Mouse (Mus musculus): ENCODE measurements at regions not wholly inside any gene's neighbourhood (a gene's known extent, or its start where the extent isn't known, plus 50 kb on each side); places are given as distances from the start of the nearest gene placed in this dataset.

DNA sequence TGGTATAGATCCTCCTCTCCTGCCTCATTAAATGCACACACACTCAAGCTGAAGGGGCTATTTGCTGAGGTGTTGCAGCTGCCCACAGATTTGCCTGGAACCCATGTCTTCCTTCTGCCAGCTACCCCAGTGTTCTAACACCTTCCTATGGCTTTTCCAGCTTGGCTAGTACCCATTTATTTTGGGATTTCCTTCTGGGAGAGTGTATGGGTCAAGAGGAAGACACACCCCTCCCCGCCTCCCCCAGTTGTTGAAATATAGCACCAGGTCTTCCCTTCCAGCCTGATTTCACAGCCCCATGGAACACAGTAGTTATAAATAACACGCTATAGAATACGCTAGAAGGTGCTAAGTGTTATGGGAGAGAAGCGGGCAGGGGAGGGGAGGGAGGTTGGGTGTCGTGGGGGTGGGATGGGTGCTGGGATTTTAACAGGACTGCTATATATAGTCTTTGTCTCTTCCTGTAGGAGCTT is 57.4 kb downstream of the Gm26897 start:
- H3K4me1 ChIP-seq (ENCODE audit: control insufficient read depth in 1 of 2, insufficient read depth in 2 of 2), result no peaks in the 10 kb centered on the region
- dilution Hi-C loops (cut with MboI; ENCODE audit: extremely low pct_ligation_motif_present, extremely low pct_unique_long_range_greater_than_20kb, low sequenced_read_pairs) (no loop called here), in situ Hi-C loops (cut with MboI; ENCODE audit: low pct_ligation_motif_present, low pct_unique_long_range_greater_than_20kb, low sequenced_read_pairs) (no loop called here)
- DNase-seq (ENCODE audit: extremely low read depth), result no peak
- H3K36me3 ChIP-seq (replicated peaks in 1 of 2; ENCODE audit: control insufficient read depth in 1 of 2, insufficient read depth in 1 of 2, low read length in 1 of 2), result no peaks in the 10 kb centered on the region
- no peak overlapping the region for H3K4me3 ChIP-seq (replicated peaks in 1 of 3; ENCODE audit: low read depth in 2 of 3, low read length in 2 of 3, poor library complexity in 1 of 3)
- H3K27me3 ChIP-seq (replicated peaks), result no peaks in the 10 kb centered on the region
- no peak overlapping the region for H3K27ac ChIP-seq (ENCODE audit: insufficient read depth, low read depth)
- no peak overlapping the region for H3K9ac ChIP-seq (ENCODE audit: insufficient read depth, low read depth)
- TF ChIP-seq ZC3H11A (IDR thresholded peaks at IDR 0.05; ENCODE audit: low read depth, low read length) (no peak), SMC3 (IDR thresholded peaks at IDR 0.05; ENCODE audit: low read depth, low read length) (no peak), MAFK (IDR thresholded peaks at IDR 0.05; ENCODE audit: insufficient replicate concordance, low read length) (no peak), CHD1 (IDR thresholded peaks at IDR 0.05; ENCODE audit: low read depth, low read length) (no peak), ZMIZ1 (IDR thresholded peaks at IDR 0.05; ENCODE audit: low read depth, low read length) (no peak), ZNF384 (IDR thresholded peaks at IDR 0.05; ENCODE audit: low read depth, low read length) (no peak), RCOR1 (conservative IDR thresholded peaks at IDR 0.05; ENCODE audit: low read depth, low read length) (no peak), USF1 (IDR thresholded peaks at IDR 0.05; ENCODE audit: low read depth, low read length) (no peak), MEF2A (IDR thresholded peaks at IDR 0.05; ENCODE audit: borderline replicate concordance, low read depth, low read length) (no peak), NRF1 (IDR thresholded peaks at IDR 0.05; ENCODE audit: low read depth, low read length) (no peak), KAT2A (IDR thresholded peaks at IDR 0.05; ENCODE audit: insufficient replicate concordance, low read length) (no peak), SIN3A (IDR thresholded peaks at IDR 0.05; ENCODE audit: low read length) (no peak), POLR2A (IDR thresholded peaks at IDR 0.05; ENCODE audit: low read depth, low read length) (no peak), HCFC1 (IDR thresholded peaks at IDR 0.05; ENCODE audit: low read depth, low read length) (no peak), PAX5 (IDR thresholded peaks at IDR 0.05; ENCODE audit: low read length) (no peak), RAD21 (IDR thresholded peaks at IDR 0.05; ENCODE audit: low read depth, low read length) (no peak), EP300 (IDR thresholded peaks at IDR 0.05; ENCODE audit: low read length) (no peak), TBP (conservative IDR thresholded peaks at IDR 0.05; ENCODE audit: low read depth, low read length) (no peak), E2F4 (IDR thresholded peaks at IDR 0.05; ENCODE audit: insufficient replicate concordance, low read depth, low read length) (no peak)
- no peaks in the 10 kb centered on the region for H3K79me2 ChIP-seq (replicated peaks; ENCODE audit: control insufficient read depth, extremely low read depth, insufficient read depth, poor library complexity, severe bottlenecking)
- no peak overlapping the region for H3K4me2 ChIP-seq (ENCODE audit: insufficient read depth, low read depth, poor library complexity, severe bottlenecking)
- peaks cover 93% of the 10 kb centered on the region for H3K9me3 ChIP-seq (replicated peaks; ENCODE audit: low read length)

DNA sequence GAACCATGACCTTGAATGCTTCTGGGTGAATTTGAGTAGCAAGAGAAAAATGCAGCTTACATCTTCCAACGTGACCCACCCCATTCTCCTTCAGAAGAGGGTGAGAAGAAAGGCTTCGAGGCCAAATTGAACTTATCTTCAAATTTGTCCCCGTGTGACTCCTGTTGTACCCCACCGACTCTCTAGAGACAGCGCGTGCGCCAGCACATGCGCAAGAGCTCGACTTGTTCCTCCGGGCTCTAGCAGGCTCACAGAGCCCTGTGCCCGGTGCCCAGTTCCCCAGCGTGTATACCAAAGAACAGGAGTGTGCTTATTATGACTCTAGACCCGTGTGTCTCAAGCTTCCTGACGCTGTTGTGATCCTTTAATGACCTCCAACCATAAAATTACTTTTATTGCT is 59.0 kb downstream of the Gm26897 start:
- in situ Hi-C loops (cut with MboI; ENCODE audit: low pct_ligation_motif_present, low pct_unique_long_range_greater_than_20kb, low sequenced_read_pairs), result no loop called here
- Histone ChIP-seq H3K4me2 (ENCODE audit: insufficient read depth, low read depth, poor library complexity, severe bottlenecking) (no peak overlapping the region), H3K79me2 (replicated peaks; ENCODE audit: control insufficient read depth, extremely low read depth, insufficient read depth, poor library complexity, severe bottlenecking) (no peaks in the 10 kb centered on the region), H3K36me3 (replicated peaks in 1 of 2; ENCODE audit: control insufficient read depth in 1 of 2, insufficient read depth in 1 of 2, low read length in 1 of 2) (no peaks in the 10 kb centered on the region), H3K27ac (ENCODE audit: insufficient read depth, low read depth) (no peak overlapping the region), H3K9ac (ENCODE audit: insufficient read depth, low read depth) (no peak overlapping the region), H3K4me1 (ENCODE audit: control insufficient read depth in 1 of 2, insufficient read depth in 2 of 2) (no peaks in the 10 kb centered on the region), H3K4me3 (replicated peaks in 1 of 3; ENCODE audit: low read depth in 2 of 3, low read length in 2 of 3, poor library complexity in 1 of 3) (no peak overlapping the region), H3K9me3 (replicated peaks; ENCODE audit: low read length) (peaks cover 94% of the 10 kb centered on the region), H3K27me3 (replicated peaks) (no peaks in the 10 kb centered on the region)
- dilution Hi-C loops (cut with MboI; ENCODE audit: extremely low pct_ligation_motif_present, extremely low pct_unique_long_range_greater_than_20kb, low sequenced_read_pairs), result no loop called here
- no peak for DNase-seq (ENCODE audit: extremely low read depth)
- no peak for TF ChIP-seq ZC3H11A (IDR thresholded peaks at IDR 0.05; ENCODE audit: low read depth, low read length)
- TF ChIP-seq E2F4 (IDR thresholded peaks at IDR 0.05; ENCODE audit: insufficient replicate concordance, low read depth, low read length), result no peak
- TF ChIP-seq MAFK (IDR thresholded peaks at IDR 0.05; ENCODE audit: insufficient replicate concordance, low read length), result no peak
- no peak for TF ChIP-seq ELF1 (IDR thresholded peaks at IDR 0.05; ENCODE audit: low read depth, low read length)
- TF ChIP-seq BHLHE40 (IDR thresholded peaks at IDR 0.05; ENCODE audit: low read depth, low read length), result no peak
- TF ChIP-seq IRF4 (IDR thresholded peaks at IDR 0.05; ENCODE audit: low read depth, low read length), result no peak
- no peak for TF ChIP-seq SMC3 (IDR thresholded peaks at IDR 0.05; ENCODE audit: low read depth, low read length)
- no peak for TF ChIP-seq POLR2A (IDR thresholded peaks at IDR 0.05; ENCODE audit: low read depth, low read length)
- no peak for TF ChIP-seq SIN3A (IDR thresholded peaks at IDR 0.05; ENCODE audit: low read length)
- no peak for TF ChIP-seq JUND (conservative IDR thresholded peaks at IDR 0.05; ENCODE audit: low read depth, low read length)
- TF ChIP-seq NELFE (IDR thresholded peaks at IDR 0.05; ENCODE audit: low read depth, low read length), result no peak
- no peak for TF ChIP-seq ZKSCAN1 (IDR thresholded peaks at IDR 0.05; ENCODE audit: borderline replicate concordance, low read depth, low read length)
- TF ChIP-seq MAX (IDR thresholded peaks at IDR 0.05; ENCODE audit: low read length), result no peak
- TF ChIP-seq USF1 (IDR thresholded peaks at IDR 0.05; ENCODE audit: low read depth, low read length), result no peak
- TF ChIP-seq JUN (IDR thresholded peaks at IDR 0.05; ENCODE audit: insufficient read depth, low read depth, low read length), result no peak
- no peak for TF ChIP-seq USF2 (conservative IDR thresholded peaks at IDR 0.05; ENCODE audit: low read depth, low read length)
- TF ChIP-seq CHD1 (IDR thresholded peaks at IDR 0.05; ENCODE audit: low read depth, low read length), result no peak
- no peak for TF ChIP-seq KAT2A (IDR thresholded peaks at IDR 0.05; ENCODE audit: insufficient replicate concordance, low read length)

All from CH12.LX (cell line).